Mouse (Mus musculus) NIH3T3 (cell line): ENCODE results near the gene Arhgap27.
"Not testable (repeated sequence)": the region's sequence is repeated elsewhere in the genome, so short reads cannot be mapped to it uniquely, and the experiment has no call there.

ENCODE experiments used
- DNase-seq: peaks from one replicate; pipeline ENCODE4 v3.0.0-alpha.2; 2012; ENCODE audit warnings: low read depth

The Arhgap27 gene

DNA sequence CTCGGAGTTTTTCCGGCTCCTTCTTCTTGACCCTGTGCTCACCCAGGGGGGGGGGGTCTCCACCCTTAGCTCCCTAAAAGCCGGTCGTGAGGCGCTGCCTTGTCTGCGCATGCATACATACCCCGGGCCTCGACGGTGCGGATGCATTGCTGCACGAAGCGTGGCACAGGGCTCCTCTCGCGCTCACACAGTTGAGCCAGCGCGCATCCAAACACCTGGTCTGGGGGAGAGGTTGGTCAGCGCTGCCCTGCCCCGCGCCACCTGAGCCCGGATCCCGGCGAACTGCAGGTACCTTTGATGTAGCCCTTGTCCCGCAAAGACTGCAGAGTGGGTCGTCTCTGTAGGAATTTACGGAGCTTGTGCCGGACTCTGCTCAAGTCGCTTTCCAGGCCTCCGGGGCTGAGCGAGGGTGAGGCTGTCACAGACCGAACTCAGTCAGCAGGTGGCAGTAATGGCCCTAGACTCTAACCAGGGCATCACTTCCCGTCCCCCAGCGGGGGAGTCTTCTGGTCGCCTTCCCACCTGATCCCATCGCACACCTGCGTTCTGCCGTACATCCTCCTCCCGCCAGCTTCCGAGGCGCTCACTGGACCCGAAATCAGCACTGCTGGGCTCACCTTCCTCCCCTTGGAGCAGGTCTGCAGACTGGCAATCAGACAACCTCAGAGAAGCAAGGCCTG lies 29.6 kb downstream of the Arhgap27 start:
- DNase-seq = peak; percentile 49

DNA sequence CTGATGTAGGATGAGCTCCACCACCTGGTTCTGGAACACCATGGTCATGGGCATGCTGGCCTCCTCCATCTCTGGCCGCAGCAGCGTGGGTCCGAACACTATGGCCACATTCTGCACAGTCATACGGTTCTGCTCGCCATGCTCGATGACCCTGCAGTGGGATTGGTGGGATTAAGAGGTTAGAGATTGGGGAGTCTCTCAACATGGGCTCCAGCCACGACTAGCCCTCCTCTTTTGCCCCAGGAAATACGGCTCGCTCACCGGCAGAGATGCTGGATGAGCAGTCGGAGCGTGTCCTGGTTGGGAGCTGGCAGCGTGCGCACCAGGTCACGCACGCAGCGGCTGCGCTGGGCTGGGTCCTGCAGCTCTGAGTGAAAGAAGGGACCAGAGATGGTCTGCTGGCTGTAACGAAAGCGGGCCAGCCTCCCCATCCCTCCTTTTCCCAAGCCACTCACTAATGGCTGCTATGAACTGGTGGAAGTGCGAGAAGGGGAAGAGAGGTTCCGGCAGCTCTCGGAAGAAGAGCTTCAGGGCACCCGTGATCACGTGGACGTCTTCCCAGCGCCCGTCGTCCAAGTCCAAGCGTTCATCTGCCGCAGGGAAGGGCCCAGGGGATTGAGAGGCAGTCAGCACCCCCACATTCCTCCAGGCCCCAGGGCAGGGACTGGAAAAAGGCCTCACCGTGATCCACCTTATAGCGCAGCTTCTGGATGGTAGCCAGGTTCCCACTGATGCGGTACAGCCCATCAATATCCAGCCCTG lies 30.4 kb downstream of the Arhgap27 start:
- no peak for DNase-seq

DNA sequence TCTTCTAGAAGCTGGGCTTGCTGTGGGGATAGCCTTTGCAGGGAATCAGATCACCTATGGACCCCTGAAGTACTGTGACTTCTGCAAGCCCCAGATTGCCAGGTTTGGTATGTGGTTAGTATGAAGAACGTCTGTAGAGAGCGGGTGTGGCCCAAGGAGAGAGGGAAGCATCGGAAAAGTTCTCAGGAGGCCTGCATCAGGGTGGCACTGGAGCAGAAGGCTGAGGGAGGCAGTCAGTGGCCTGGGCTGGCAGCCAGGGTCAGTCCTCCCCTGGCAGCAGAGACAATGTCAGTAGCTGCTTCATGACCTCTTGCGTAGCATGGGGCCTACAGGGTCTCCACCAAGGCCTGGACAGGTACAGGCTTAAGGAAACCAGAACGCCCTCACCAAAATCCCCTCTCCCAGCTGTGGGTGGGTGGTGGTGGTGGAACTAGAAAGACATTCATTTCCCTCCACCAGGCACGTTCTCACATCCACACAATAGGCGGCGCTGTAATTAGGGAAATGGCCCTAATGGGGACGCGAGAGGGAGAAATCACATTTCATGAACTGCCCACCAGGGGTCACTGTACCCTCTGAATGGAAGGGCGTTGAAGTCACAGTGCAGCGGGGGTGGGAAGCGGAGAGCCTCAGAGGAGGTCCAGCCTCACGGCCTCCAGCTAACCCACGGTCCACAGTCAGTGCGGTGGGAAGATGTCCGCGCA lies 31.2 kb downstream of the Arhgap27 start:
- DNase-seq = peak; percentile 76

DNA sequence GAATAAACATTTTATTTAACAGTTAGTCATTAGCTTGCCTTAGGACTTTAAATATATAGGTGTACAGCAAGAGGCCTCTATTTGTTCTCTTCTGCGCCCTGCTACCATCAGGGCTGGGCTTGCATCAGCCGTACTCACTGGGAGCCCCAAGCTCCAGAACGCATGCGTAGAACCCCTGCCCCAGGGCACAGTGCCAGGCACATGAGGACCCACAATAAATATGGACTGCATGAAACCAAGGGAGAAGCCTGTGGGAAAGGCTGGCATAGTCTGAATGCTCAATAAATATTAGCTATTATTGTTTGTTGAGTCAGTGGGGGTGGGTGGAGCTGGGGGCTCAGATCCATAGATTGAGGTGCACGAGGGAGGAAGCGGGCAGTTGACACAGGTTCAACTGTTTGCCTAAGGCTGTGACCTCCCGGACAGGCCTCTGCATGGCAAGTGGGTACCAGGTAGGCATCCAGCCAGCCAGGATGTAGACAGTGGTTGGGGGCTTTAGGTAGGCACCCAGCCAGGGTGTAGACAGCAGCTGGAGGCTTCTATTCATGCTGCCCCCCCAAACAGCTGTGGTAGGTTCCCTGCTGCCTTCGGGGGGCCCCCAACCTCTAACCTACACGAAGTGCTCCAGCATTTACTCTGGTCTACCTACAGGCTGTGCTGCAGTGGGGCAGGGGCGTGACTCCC lies 31.8 kb downstream of the Arhgap27 start:
- DNase-seq = no peak

DNA sequence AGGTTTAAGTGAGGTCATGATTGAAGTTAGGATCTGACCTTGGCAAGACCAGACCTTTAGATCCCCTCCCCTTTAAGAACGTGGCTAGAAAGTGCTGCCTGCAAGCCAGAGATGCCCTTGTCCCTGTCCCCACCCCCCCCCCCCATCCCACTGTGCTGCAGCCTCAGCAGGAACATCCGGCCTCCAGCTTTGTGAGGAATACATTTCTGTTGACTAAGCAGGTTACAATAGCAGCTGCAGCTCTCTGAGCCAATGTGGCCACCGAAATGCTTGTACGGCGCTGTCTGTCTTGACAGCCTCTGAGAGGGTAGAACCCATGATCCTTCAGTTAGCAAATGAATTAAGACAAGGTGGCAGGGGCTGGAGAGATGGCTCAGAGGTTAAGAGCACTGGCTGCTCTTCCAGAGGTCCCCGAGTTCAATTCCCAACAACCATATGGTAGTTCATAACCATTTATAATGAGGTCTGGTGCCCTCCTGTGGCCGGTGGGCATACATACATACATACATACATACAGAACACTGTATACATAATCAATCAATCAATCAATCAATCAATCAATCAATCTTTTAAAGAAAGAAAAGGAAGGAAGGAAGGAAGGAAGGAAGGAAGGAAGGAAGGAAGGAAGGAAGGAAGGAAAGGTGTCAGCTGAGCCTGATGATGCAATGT lies 32.7 kb downstream of the Arhgap27 start:
- peak; percentile 64 for DNase-seq

DNA sequence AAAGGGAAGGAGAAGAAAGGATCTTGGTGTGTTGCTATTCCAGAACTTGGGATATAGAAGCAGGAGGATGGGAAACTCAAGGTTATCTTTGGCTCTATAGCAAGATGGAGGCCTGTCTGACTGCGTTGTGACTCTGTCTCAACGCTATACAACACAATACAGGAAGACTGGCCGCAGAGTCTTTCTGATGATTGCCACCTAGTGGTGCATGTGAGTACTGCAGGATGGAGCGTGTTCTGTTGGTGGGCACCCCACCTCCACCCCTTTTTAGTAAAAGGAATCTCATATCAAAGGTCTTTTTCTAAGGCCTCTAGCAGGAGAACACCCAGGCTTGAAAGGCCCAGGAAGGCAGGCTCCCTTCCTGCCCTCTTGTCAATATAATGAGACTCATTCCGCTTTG lies 36.5 kb downstream of the Arhgap27 start:
- peak; percentile 86 for DNase-seq

DNA sequence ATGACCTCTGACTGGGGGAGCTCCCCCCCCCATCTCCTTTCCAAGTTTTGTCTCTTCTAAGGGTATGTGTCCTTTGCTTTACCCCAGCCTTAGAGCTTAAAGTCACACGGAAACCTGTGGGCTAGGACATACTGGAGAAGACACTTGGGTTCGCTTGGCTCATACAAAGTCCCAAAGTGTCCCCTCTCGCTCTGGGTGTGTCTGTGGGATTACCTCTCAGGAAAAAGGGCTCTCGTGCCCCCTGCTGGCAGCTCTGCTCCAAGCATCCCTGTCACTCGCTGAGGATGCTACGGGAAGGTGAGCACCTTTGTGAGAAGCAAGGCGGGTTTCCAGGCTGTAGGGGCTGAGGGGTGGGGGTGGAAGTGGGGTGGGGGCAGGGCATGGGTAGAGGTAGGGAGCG lies 38.3 kb downstream of the Arhgap27 start:
- peak; percentile 79 for DNase-seq

DNA sequence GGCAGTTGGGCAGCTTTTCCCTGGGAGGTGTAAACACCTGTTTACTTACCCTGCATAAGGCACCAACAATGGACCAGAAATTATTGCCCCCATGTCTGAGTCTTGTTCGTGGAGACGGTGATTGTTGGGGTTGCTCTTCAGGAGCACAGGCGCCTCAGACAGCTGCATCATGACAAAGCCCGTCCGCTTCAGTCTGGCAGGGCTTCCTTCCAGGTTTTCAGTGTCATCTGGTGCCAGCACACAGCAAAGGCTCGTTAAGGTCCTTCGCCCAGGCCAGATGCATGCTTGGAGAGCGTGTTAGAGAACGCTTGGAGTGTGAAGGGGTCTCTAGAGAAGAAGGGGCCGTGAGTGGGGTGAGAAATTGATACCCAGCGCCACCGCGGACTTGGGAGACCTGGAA lies 38.8 kb downstream of the Arhgap27 start:
- DNase-seq = no peak

DNA sequence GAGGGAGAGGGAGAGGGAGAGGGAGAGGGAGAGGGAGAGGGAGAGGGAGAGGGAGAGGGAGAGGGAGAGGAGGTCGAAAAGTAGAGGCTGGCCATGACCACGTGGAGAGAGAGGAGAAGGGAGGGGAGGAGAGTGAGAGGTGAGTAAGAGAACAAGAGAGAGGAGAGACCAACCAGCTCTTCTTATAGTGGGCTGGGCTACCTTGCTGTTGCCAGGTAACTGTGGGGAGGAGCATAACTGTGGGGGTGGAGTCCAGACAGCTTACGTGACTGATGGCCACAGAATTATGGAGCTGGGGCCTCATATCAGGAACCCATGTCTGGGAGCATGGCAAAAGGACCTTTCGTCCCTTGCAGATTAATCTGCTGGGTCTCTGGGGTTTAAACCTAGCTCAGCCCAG lies 40.7 kb downstream of the Arhgap27 start:
- not testable (repeated sequence) for DNase-seq

DNA sequence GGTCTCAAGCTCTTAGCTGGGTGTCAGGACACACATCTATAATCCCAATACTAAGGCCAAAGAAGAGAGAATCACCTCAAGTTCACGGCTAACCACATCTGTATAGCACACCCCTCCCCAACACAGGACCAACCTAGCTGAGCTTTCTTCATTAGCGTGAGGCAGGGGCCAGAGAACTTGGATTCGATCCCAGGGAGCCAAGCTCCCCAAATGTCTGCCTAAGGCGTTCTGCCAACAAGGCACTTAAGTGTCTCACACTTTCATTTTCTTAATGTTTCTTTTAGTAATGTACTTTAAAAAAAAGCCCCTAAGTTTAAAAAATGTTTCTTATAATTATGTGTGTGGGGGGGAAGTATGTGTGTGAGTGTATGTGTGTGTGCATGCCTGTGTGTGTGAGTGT lies 42.8 kb downstream of the Arhgap27 start:
- peak; percentile 79 for DNase-seq

DNA sequence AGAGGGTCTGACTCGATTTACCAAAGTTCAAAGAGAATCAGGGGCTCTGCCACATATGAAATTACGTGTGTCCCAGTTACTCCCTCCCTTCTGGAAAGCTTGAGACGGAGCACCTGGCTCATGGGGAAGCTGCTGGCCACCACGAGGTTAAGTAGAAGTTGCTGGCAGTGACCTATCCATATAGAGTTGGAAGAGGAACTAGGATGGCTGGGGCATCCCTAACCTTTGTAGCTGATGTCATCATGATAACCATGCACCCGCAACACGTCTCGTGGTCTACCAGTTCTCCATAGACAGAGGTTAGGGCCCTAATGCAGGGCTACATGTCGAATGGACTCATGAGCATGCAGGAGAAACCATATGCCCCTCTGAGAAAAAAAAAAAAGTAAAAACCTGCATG lies 43.3 kb downstream of the Arhgap27 start:
- DNase-seq = no peak

DNA sequence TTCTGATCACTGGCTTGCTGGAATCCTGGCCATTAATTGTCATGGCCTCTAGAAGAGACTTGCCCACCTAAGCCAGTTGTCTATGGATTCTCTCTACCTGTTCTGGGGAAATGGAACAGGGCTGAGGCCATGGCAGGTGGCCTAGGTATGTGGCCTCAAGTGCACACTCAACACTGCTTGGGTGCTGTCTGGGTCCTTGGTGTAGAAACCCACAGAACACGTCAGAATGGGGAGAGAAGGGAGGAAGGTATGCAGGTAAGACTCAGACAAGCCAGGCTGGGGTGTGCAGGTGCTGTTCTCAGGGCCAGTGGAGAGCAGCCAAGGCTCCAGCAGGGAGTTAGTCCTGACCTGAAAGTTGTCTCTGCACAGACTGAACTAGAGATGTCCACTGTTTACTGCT lies 45.5 kb downstream of the Arhgap27 start:
- no peak for DNase-seq

DNA sequence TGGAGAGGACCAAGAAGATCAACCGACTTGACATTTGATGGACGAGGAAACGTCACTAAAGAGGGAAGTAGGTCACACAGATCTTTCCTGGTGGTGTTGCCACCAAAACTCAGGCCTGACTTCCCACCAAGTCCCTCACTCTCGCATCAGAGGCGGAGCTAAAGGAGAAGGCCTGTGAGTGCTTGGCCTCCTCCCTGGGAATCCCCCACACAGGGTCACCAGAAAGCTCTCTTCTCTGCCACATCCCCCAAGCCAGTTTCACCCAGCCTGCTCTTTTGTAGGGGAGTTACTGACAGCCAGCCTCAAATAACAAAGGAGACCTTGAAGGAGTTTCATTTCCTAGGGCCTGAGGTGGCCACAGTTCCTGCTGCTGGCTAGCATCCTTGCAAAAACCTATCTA lies 48.1 kb downstream of the Arhgap27 start:
- DNase-seq = no peak

DNA sequence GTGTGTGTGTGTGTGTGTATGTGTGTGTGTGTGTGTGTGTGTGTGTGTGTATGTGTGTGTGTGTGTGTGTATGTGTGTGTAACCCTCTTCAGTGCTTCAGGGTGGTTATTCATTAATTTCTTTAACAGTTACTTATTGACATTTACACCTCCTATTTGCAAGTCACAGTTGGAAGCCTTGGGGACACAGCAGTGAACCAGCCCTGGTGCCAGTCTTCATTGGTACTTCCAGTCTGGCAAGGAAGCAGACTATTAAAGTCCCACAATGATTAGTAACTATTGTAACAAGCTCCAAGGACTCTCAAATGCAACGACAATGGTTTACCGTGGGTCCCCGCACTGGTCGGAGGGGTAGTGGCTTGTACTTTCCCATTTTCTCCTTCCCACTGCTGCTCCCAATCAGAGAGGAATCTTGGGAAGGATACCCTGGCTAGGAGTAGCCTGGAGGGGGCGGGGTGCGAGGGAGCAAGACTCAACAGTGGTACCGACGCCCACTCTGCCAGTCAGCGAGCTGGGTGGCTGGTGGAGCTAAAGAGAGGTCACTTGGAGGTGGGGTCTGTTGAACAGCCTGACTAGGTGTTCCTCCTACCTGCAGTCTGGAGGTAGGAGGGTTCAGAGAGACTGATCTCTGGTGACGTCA lies 48.6 kb downstream of the Arhgap27 start:
- no peak for DNase-seq

DNA sequence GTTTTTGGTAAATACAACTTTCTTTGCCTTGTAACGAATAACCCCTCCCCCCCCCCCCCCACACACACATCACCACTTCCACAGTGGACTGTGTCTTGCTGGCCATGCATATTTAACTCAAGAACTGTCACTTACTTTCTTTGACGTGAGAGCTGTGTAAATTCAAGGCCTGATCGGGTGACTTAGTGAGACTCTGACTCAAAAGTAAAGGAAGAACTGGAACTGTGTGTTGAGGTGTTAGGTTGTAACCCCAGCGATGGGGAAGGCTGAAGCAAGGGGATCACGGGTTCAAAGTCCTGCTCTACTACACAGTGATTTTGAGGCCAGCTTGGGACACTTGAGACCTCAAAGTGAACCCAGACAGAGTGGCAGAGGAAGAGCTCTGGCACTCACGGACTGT lies 50.0 kb downstream of the Arhgap27 start:
- DNase-seq = no peak

DNA sequence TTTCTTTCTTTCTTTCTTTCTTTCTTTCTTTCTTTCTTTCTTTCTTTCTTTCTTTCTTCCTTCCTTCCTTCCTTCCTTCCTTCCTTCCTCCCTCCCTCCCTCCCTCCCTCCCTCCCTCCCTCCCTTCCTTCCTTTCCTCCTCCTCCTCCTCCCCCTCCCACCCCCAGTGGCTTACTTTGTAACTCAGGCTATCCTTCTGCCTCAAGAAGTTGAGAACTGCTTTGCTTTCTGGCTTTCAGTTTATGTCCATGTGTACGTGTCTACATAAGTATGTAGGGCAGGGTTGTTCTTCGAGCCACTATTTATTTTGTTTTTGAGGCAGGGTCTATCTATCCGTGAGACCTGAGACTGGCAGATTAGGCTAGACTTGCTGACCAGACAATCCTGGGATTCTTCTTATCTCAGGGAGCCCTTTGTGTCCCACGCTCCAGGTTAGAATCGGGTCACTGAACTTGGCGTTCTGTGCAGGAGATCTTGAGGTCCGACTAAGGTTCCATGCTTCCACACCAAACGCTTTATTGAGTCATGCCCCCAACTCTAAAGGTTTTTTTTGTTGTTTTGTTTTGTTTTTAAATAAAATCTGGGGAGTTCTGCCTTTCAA lies 50.7 kb downstream of the Arhgap27 start:
- peak; percentile 73 for DNase-seq

DNA sequence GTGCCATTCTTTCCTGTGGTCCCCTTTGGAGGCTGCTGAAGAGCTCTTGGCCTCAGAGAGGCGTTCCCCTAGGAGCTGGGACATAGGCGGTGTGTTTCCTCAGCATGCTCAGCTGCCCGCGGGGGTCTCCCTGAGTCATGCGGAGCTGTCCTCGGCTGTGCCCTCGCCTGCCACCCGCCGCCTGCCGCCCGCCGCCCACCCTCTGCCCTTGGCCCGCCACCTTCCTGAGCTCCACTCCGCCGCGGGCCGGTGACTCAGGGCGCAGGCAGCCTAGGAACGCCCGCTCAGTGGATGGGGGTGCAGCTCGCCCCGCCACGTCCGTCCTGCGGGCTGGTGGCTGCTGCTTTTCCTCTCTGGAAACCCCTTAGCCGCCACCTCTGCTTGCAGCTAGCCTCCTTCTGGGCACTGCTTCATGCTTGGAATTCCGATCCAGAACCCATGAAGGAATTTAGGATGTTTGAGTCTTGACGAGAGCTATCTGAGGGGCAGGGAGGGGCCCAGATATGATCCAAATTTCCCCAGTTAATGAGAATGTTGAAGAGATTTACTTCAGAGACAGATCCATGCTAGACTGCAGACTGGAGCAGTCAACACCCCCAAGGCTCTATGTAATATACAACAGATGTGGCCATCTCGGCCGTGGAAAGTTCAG lies 51.4 kb downstream of the Arhgap27 start:
- peak; percentile 93 for DNase-seq

DNA sequence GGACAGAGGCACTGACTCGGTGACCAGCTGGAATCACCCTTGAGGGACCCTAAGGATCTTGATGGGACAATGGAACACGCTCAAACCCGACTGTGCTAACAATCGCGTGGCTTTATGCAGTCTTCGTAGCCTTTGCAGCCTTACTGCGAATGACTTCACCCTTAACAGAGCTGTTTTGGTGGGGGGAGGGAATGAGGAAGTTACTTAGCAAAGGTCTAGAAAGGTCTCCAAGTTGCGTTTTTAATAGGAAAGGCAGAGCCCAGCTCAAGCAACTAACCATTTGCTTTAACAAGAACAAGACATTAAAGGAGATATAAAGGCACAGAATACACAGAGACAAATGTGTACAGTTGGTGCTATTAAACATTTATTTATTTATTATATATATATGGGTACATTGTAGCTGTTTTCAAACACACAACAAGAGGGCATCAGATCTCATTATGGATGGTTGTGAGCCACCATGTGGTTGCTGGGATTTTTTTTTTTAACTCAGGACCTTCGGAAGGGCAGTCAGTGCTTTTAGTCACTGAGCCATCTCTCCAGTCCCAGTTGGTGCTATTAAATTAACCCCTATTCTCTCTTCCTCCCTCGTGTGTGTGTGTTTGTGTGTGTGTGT lies 53.4 kb downstream of the Arhgap27 start:
- no peak for DNase-seq

DNA sequence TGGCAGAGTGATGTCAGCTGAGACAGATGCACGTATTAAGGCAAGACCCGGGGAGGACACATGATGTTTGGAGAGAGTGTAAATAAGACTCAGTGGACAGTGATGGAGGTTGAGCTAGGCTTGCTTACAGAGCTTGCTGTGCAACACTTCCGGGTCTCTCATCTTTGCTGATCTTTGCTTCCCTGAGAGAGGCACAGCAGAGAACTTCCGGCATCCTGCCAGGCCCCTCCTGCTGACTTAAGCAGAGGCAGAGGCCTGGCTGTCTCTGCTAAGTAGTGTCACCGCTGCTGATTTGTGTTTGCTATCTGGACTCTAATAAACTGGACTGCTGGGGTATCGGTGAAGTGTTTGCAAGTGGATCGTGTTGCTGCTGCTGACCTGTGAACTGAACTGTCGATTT lies 55.6 kb downstream of the Arhgap27 start:
- DNase-seq = peak; percentile 50

DNA sequence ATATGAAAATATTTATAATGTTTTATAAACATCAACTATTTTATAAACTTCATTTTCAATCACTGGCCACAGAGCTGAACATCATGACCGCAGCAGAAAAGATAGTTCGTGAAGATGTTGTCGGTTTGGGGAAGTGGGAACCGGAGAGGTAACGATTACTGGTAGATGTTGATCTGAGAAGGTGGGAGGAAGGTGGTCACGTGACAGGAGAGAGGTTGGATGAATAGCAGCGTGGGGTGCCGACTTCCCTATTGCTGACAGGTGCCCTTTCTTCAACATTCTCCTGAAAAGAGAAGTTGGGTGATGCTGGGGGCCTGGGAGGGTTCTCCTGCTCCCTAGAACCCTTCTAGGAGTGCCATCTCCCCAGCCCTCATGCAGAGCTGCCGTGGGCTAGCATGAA lies 59.0 kb downstream of the Arhgap27 start:
- no peak for DNase-seq
